Mouse (Mus musculus): ENCODE measurements around the gene Faah. TPM values are rescaled to one million over a fixed set of nuclear protein-coding genes. Genes with fewer than 3 reads are reported as not detected.

Faah gene
- polyA plus RNA-seq, 1 experiment from 2014 or later, result 1.9 TPM

DNA sequence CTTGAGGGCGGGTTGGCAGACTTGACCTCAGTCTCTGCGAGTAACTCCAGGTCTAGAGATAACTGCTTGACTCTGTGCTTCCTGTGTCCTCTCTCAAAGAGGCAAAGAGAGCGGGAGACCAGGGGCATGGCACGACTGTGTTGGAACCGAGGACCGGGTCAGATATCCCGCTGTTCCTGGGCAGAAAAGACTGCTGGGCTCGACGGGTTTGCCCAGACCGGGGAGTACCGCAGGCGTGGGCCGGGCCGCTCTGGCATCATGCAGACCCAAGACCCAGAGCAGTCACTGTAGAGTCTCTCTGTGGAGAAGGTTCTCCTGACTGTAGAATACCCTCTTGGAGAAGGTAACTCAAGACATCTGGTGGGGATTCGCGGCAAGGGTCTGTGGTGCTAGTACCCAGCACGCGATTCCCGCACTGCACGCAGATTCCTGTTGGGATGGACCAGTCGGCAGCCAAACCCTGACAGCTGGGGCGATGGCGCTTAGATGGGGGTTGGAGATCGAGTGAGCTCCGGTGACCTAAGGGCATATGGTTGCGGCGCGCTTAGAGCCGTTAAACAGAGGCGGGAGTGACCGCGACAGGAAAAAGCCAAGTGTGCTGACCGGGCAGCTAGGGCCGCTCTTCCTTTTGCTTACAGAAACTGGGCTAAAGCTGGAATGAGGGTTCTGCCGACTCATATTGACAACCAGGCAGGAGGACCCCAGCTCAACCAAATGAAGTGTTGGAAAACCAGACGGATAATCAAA is 81.7 kb downstream of the Faah start:
- under 1% methylated on average over 36 of the region's 36 CpGs for WGBS
- Histone ChIP-seq H3K27ac (ENCODE audit: low read depth, low read length) (no peak overlapping the region), H3K27me3 (ENCODE audit: control insufficient read depth, insufficient read depth, low read length) (peaks cover 99% of the 10 kb centered on the region), H3K4me3 (ENCODE audit: low read depth, low read length) (no peak overlapping the region), H3K9ac (ENCODE audit: low read length) (no peak overlapping the region), H3K36me3 (ENCODE audit: control insufficient read depth, insufficient read depth, low read length) (no peaks in the 10 kb centered on the region), H3K9me3 (ENCODE audit: control insufficient read depth, low read length) (no peaks in the 10 kb centered on the region), H3K4me2 (ENCODE audit: low read depth) (peak overlapping the region; percentile 16; the same call in 1 of the 2 replicates), H3K4me1 (ENCODE audit: control insufficient read depth, insufficient read depth, low read length) (peaks cover 15% of the 10 kb centered on the region)
- DNase-seq (ENCODE audit: low spot score), result peak; percentile 56
- ATAC-seq (ENCODE audit: insufficient read depth, low FRiP score, low TSS enrichment), result no peak

DNA sequence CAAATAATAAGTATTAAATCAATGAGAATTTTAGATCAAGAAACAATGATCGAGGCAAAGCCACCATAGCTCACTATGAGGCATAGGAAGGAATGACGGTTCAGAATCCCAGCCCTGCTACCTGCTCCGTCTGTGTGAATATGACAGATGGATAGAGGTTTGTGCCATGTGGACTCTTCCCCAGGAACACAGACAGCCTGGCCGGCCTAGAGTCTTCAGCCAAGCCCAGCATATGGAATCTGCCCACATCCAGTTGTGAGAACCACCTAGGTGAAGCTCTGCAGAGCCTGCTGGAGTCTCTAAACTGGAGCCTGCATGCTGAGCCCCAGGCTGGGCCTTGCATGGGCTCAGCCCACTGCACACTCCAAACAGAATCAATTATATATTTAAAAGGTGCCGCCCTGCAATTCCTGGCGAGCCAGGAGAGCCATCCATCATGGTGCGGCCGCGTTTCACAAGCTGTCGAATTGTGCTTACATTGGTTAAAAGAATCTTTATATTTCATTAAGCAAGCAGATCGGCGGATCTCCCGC is 86.1 kb downstream of the Faah start:
- no peaks in the 10 kb centered on the region for H3K9me3 ChIP-seq (ENCODE audit: control insufficient read depth, low read length)
- H3K27ac ChIP-seq (ENCODE audit: low read depth, low read length), result no peak overlapping the region
- ATAC-seq (ENCODE audit: insufficient read depth, low FRiP score, low TSS enrichment) (no peak), DNase-seq (ENCODE audit: low spot score) (no peak)
- peaks cover 10% of the 10 kb centered on the region; the same call in 1 of the 2 replicates for H3K4me1 ChIP-seq (ENCODE audit: control insufficient read depth, insufficient read depth, low read length)
- H3K27me3 ChIP-seq (ENCODE audit: control insufficient read depth, insufficient read depth, low read length), result peaks cover 92% of the 10 kb centered on the region
- H3K9ac ChIP-seq (ENCODE audit: low read length), result no peak overlapping the region
- WGBS, result 35% methylated on average over 13 of the region's 13 CpGs
- no peak overlapping the region for H3K4me2 ChIP-seq (ENCODE audit: low read depth)
- H3K36me3 ChIP-seq (ENCODE audit: control insufficient read depth, insufficient read depth, low read length), result no peaks in the 10 kb centered on the region
- H3K4me3 ChIP-seq (ENCODE audit: low read depth, low read length), result no peak overlapping the region

DNA sequence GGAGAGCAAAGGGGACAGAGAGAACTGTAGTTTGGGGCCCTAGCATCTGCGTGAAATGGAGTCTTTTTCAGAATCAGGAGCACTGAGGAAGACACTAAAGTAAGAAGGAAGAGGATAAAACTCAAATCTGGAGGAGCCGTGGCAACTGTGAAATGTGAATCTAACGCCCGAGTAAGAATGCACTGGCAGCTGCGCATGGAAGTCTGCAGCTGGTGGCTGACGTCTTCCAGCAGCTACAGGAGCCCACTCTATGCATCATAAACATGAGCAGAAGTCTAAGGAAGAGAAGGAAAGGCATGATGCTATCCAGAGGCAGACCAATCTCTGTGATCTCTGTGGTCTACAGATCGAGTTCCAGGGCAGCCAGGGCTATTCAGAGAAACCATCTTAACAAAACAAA is 90.1 kb downstream of the Faah start:
- 62% methylated on average over 7 of the region's 7 CpGs for WGBS
- DNase-seq (ENCODE audit: low spot score) (no peak), ATAC-seq (ENCODE audit: insufficient read depth, low FRiP score, low TSS enrichment) (no peak)
- Histone ChIP-seq H3K9ac (ENCODE audit: low read length) (no peak overlapping the region), H3K9me3 (ENCODE audit: control insufficient read depth, low read length) (no peaks in the 10 kb centered on the region), H3K36me3 (ENCODE audit: control insufficient read depth, insufficient read depth, low read length) (no peaks in the 10 kb centered on the region), H3K27ac (ENCODE audit: low read depth, low read length) (no peak overlapping the region), H3K4me1 (ENCODE audit: control insufficient read depth, insufficient read depth, low read length) (no peaks in the 10 kb centered on the region), H3K27me3 (ENCODE audit: control insufficient read depth, insufficient read depth, low read length) (peaks cover 56% of the 10 kb centered on the region), H3K4me2 (ENCODE audit: low read depth) (no peak overlapping the region), H3K4me3 (ENCODE audit: low read depth, low read length) (no peak overlapping the region)

DNA sequence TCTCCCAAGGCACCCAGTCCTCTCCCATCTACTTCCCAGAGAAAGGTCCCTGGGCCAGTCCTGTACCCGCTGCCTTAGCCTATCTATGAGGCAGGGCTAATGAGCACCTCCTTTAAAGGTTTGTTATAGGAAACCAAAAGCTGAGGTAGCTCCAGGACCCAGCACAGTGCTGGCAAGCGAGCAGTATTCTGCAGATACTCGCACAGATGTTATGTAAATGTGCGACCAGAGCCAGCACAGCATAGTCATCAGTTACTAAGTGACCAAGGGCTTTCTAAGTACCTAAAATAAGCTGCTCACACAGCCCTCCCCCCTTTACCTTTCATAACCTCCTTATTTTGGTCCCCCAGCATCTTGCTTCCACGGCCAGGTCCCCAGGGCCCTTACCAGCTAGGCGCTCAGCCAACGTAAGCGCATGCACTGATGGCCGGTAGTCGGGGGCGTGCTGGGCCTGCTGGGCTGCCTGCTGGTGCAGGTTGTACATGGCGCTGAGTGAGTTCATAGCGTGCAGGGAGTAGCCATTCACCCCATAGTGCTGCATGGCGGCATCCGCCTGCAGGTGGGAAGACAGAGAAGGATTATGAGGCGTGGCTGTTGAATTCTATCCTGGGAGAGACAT is 94.4 kb downstream of the Faah start:
- Histone ChIP-seq H3K27ac (ENCODE audit: low read depth, low read length) (no peak overlapping the region), H3K9me3 (ENCODE audit: control insufficient read depth, low read length) (no peaks in the 10 kb centered on the region), H3K4me2 (ENCODE audit: low read depth) (no peak overlapping the region), H3K9ac (ENCODE audit: low read length) (no peak overlapping the region), H3K36me3 (ENCODE audit: control insufficient read depth, insufficient read depth, low read length) (no peaks in the 10 kb centered on the region), H3K4me1 (ENCODE audit: control insufficient read depth, insufficient read depth, low read length) (no peaks in the 10 kb centered on the region), H3K4me3 (ENCODE audit: low read depth, low read length) (no peak overlapping the region), H3K27me3 (ENCODE audit: control insufficient read depth, insufficient read depth, low read length) (peaks cover 19% of the 10 kb centered on the region)
- DNase-seq (ENCODE audit: low spot score), result no peak
- no peak for ATAC-seq (ENCODE audit: insufficient read depth, low FRiP score, low TSS enrichment)
- 73% methylated on average over 16 of the region's 16 CpGs for WGBS

DNA sequence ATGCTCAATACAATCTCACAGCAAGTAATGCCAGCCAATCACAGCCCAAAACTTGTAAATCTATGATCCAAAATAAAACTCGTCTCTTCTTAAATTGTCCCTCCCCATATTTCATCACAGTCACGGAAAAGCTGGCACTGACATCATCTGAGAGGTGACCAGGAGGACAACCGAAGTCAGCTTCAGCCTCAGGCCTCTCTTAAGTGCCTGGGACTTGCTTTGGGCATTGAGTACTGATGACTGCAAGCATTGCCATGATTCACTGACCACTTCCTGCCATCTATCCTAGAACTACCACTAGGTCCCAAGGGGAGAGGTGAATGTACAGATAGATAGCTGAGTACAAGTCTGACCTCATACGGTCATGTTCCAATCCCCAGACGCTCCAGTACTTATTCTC is 95.0 kb downstream of the Faah start:
- H3K9me3 ChIP-seq (ENCODE audit: control insufficient read depth, low read length), result no peaks in the 10 kb centered on the region
- no peak overlapping the region for H3K4me2 ChIP-seq (ENCODE audit: low read depth)
- ATAC-seq (ENCODE audit: insufficient read depth, low FRiP score, low TSS enrichment) (no peak), DNase-seq (ENCODE audit: low spot score) (no peak)
- H3K36me3 ChIP-seq (ENCODE audit: control insufficient read depth, insufficient read depth, low read length), result no peaks in the 10 kb centered on the region
- peaks cover 19% of the 10 kb centered on the region for H3K27me3 ChIP-seq (ENCODE audit: control insufficient read depth, insufficient read depth, low read length)
- no peak overlapping the region for H3K27ac ChIP-seq (ENCODE audit: low read depth, low read length)
- H3K9ac ChIP-seq (ENCODE audit: low read length), result no peak overlapping the region
- H3K4me1 ChIP-seq (ENCODE audit: control insufficient read depth, insufficient read depth, low read length), result no peaks in the 10 kb centered on the region
- 88% methylated on average over 5 of the region's 5 CpGs for WGBS
- H3K4me3 ChIP-seq (ENCODE audit: low read depth, low read length), result no peak overlapping the region

DNA sequence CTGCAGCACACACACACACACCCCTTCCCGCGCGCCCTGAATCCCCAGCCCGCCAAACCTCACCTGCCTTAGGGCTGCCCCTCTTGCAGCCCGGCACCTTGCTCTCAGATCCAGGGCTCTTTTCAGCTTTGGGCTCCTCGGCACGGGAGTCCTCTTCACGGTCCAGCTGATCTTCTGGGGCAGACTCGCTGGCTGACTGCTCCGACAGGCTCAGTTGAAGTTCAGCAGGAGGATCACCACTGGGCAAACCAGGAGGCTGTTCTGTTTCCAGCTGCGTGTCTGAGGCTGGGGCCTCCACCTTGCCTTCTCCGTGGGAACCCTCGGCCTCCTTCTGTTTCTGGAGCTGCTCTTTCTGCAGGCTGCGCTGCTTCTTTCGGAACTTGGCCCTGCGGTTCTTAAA is 97.8 kb downstream of the Faah start:
- Histone ChIP-seq H3K9ac (ENCODE audit: low read length) (no peak overlapping the region), H3K36me3 (ENCODE audit: control insufficient read depth, insufficient read depth, low read length) (no peaks in the 10 kb centered on the region), H3K4me1 (ENCODE audit: control insufficient read depth, insufficient read depth, low read length) (no peaks in the 10 kb centered on the region), H3K4me2 (ENCODE audit: low read depth) (no peak overlapping the region), H3K4me3 (ENCODE audit: low read depth, low read length) (no peak overlapping the region), H3K9me3 (ENCODE audit: control insufficient read depth, low read length) (no peaks in the 10 kb centered on the region), H3K27ac (ENCODE audit: low read depth, low read length) (no peak overlapping the region), H3K27me3 (ENCODE audit: control insufficient read depth, insufficient read depth, low read length) (peaks cover 26% of the 10 kb centered on the region)
- no peak for ATAC-seq (ENCODE audit: insufficient read depth, low FRiP score, low TSS enrichment)
- no peak for DNase-seq (ENCODE audit: low spot score)
- 77% methylated on average over 16 of the region's 16 CpGs for WGBS

Other genes starting within 250 kb of the Faah start
- gene Tex38, start 236.9 kb downstream of the Faah start, polyA plus RNA-seq (2014; fragmentation: Nextera tagmentation; extraction: Ambion mirVana), result 0.42 TPM in 1 of 2 replicates, not detected in the other
- 51.1 and 51.4 TPM in 2 replicates for gene Atpaf1, start 233.1 kb downstream of the Faah start, polyA plus RNA-seq (2014; fragmentation: Nextera tagmentation; extraction: Ambion mirVana)
- 3.2 and 4.1 TPM in 2 replicates for gene Mob3c, start 189.8 kb downstream of the Faah start, polyA plus RNA-seq (2014; fragmentation: Nextera tagmentation; extraction: Ambion mirVana)
- gene Mknk1, start 178.7 kb downstream of the Faah start, polyA plus RNA-seq (2014; fragmentation: Nextera tagmentation; extraction: Ambion mirVana), result 21.2 and 25.5 TPM in 2 replicates
- not detected in 2 replicates for gene Kncn, start 133.5 kb downstream of the Faah start, polyA plus RNA-seq (2014; fragmentation: Nextera tagmentation; extraction: Ambion mirVana)
- not detected in 2 replicates for gene 6430628N08Rik, start 127.3 kb downstream of the Faah start, polyA plus RNA-seq (2014; fragmentation: Nextera tagmentation; extraction: Ambion mirVana)
- gene Dmbx1, start 78.0 kb downstream of the Faah start, polyA plus RNA-seq (2014; fragmentation: Nextera tagmentation; extraction: Ambion mirVana), result 0.38 and 0.77 TPM in 2 replicates
- gene Nsun4, start 36.0 kb upstream of the Faah start, polyA plus RNA-seq (2014; fragmentation: Nextera tagmentation; extraction: Ambion mirVana), result 21.0 and 21.2 TPM in 2 replicates
- gene Uqcrh, start 57.1 kb upstream of the Faah start, polyA plus RNA-seq (2014; fragmentation: Nextera tagmentation; extraction: Ambion mirVana), result 455 and 456 TPM in 2 replicates
- gene Lrrc41, start 57.3 kb upstream of the Faah start, polyA plus RNA-seq (2014; fragmentation: Nextera tagmentation; extraction: Ambion mirVana), result 74.2 and 84.9 TPM in 2 replicates
- 43.7 and 44.3 TPM in 2 replicates for gene Rad54l, start 105.8 kb upstream of the Faah start, polyA plus RNA-seq (2014; fragmentation: Nextera tagmentation; extraction: Ambion mirVana)
- 51.1 and 52.1 TPM in 2 replicates for gene Pomgnt1, start 105.9 kb upstream of the Faah start, polyA plus RNA-seq (2014; fragmentation: Nextera tagmentation; extraction: Ambion mirVana)
- 1.4 and 1.5 TPM in 2 replicates for gene Lurap1, start 133.4 kb upstream of the Faah start, polyA plus RNA-seq (2014; fragmentation: Nextera tagmentation; extraction: Ambion mirVana)
- 0.11 and 0.19 TPM in 2 replicates for gene Tspan1, start 149.7 kb upstream of the Faah start, polyA plus RNA-seq (2014; fragmentation: Nextera tagmentation; extraction: Ambion mirVana)
- gene 1700042G07Rik, start 155.4 kb upstream of the Faah start, polyA plus RNA-seq (2014; fragmentation: Nextera tagmentation; extraction: Ambion mirVana), result not detected in 2 replicates
- not detected in 2 replicates for gene Gm49337, start 155.5 kb upstream of the Faah start, polyA plus RNA-seq (2014; fragmentation: Nextera tagmentation; extraction: Ambion mirVana)
- 63.2 and 69.2 TPM in 2 replicates for gene Pik3r3, start 203.7 kb upstream of the Faah start, polyA plus RNA-seq (2014; fragmentation: Nextera tagmentation; extraction: Ambion mirVana)